Mouse (Mus musculus) lung, embryonic 16.5 days (tissue): ENCODE data around the gene Anp32e. TPM values are rescaled to one million over a fixed set of nuclear protein-coding genes. Genes with fewer than 3 reads are reported as not detected.
"Not testable (repeated sequence)": the region's sequence is repeated elsewhere in the genome, so short reads cannot be mapped to it uniquely, and the experiment has no call there.

Experiments used
- ATAC-seq: fragments of 200-750 bp; cut with Nextera tagmentation; 2 replicates; pipeline ENCODE4 v1.8.0; 2017; ENCODE audit warnings: low read depth, mild to moderate bottlenecking, moderate library complexity
- H3K27ac ChIP-seq: fragments of 300-500 bp; sonication (generic); 2 replicates; pipeline ENCODE4 v1.5.1; 2014; ENCODE audit warnings: mild to moderate bottlenecking, control low read depth, low read length
- H3K27me3 ChIP-seq: fragments of 300-500 bp; sonication (generic); 2 replicates; pipeline ENCODE4 v1.6.1; 2014; ENCODE audit warnings: low read depth, low read length, mixed read lengths; ENCODE audit not compliant: control insufficient read depth, insufficient read depth
- H3K36me3 ChIP-seq: fragments of 300-500 bp; sonication (generic); 2 replicates; pipeline ENCODE4 v1.6.1; 2014; ENCODE audit warnings: low read length; ENCODE audit not compliant: control insufficient read depth, insufficient read depth
- H3K4me1 ChIP-seq: fragments of 300-500 bp; sonication (generic); replicated peaks from 2 replicates; pipeline ENCODE4 v1.6.1; 2014; ENCODE audit warnings: low read length, mixed read lengths; ENCODE audit not compliant: control insufficient read depth, insufficient read depth
- H3K4me2 ChIP-seq: fragments of 300-500 bp; sonication (generic); 2 replicates; pipeline ENCODE4 v1.6.1; 2014; ENCODE audit warnings: low read depth, low read length, control low read depth
- H3K4me3 ChIP-seq: fragments of 300-500 bp; sonication (generic); 2 replicates; pipeline ENCODE4 v1.5.1; 2014; ENCODE audit warnings: mild to moderate bottlenecking, low read length, control low read depth
- H3K9ac ChIP-seq: fragments of 300-500 bp; sonication (generic); 2 replicates; pipeline ENCODE4 v1.6.1; 2014; ENCODE audit warnings: low read length, control low read depth
- H3K9me3 ChIP-seq: fragments of 300-500 bp; sonication (generic); 2 replicates; pipeline ENCODE4 v1.6.1; 2016; ENCODE audit warnings: low read length; ENCODE audit not compliant: control insufficient read depth
- whole genome bisulfite sequencing: fragments of 180-500 bp; shearing (Covaris S2); extraction: QIAGEN DNeasy Blood & Tissue Kit; methylation state at CpG from one replicate; pipeline ENCODE4 v1.1.7; 2014; 5-methylcytosine and 5-hydroxymethylcytosine counted together
- polyA plus RNA-seq: library from polyadenylated mRNA; unstranded; fragments of >200 nt; fragmentation: Nextera tagmentation; extraction: Ambion mirVana; gene quantifications from 2 replicates; pipeline ENCODE4 v1.2.1, GENCODE M21; 2015

Gene Anp32e
- polyA plus RNA-seq, 1 experiment from 2014 or later: 230 TPM

GRCm38 (mm10) chr3:95916760-95917159, 12.3 kb upstream of the Anp32e start:
- no peaks in the 10 kb centered on the region for H3K4me1 ChIP-seq
- no peak overlapping the region for H3K9ac ChIP-seq
- H3K4me2 ChIP-seq: no peak overlapping the region
- no peak overlapping the region for H3K27ac ChIP-seq
- no peaks in the 10 kb centered on the region for H3K36me3 ChIP-seq
- no peak overlapping the region for H3K4me3 ChIP-seq
- WGBS: 64% methylated on average over 7 of the region's 7 CpGs
- no peaks in the 10 kb centered on the region for H3K27me3 ChIP-seq
- no peak for ATAC-seq
- no peaks in the 10 kb centered on the region for H3K9me3 ChIP-seq

GRCm38 (mm10) chr3:95920532-95920931, 8.5 kb upstream of the Anp32e start:
- ATAC-seq: not testable (repeated sequence)

DNA sequence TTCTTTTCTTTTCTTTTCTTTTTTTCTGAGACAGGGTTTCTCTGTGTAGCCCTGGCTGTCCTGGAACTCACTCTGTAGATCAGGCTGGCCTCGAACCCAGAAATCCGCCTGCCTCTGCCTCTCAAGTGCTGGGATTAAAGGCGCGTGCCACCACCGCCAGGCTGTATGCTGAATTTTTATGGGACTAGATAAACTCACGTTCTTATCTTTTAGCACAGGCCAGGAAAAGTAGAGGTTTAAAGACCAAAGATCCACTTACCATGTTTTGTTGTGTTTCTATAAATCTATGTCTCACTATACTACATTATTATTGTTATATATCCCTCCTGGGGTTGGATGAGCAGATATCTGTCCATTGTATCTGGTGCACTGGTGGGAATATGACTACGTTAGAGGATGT, 5.6 kb upstream of the Anp32e start:
- not testable (repeated sequence) for ATAC-seq, H3K27me3 ChIP-seq, H3K9ac ChIP-seq, H3K4me1 ChIP-seq, H3K4me2 ChIP-seq, H3K9me3 ChIP-seq, H3K4me3 ChIP-seq, H3K36me3 ChIP-seq, H3K27ac ChIP-seq
- WGBS: 88% methylated on average over 7 of the region's 7 CpGs

More at GRCm38 (mm10) chr3:95920532-95920931, 8.5 kb upstream of the Anp32e start:
- H3K36me3 ChIP-seq, H3K4me3 ChIP-seq, H3K27me3 ChIP-seq, H3K9ac ChIP-seq, H3K9me3 ChIP-seq, H3K27ac ChIP-seq, H3K4me2 ChIP-seq, H3K4me1 ChIP-seq: not testable (repeated sequence)
- WGBS: 55% methylated on average over 2 of the region's 2 CpGs

DNA sequence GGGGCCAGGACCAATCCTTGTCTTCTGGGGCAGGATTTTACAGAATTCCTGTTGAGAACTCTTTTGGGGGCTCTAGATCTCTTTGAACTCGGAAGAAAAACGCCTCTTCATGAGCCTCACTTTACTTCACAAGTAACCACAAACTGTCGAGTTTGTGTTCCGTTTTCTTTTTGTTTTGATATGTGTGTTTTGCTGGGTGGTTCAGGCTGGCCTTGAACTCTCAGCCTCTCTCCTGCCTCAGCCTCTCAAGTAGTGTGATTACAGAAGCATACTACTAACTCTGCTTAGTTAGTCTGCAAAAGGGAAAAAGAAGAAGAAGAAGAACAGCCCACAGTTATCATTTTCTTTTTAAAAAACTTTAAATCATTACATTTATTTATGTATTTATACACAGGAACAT, 4.9 kb upstream of the Anp32e start:
- WGBS: 56% methylated on average over 4 of the region's 4 CpGs
- H3K9me3 ChIP-seq: no peaks in the 10 kb centered on the region
- no peak for ATAC-seq
- H3K27me3 ChIP-seq: no peaks in the 10 kb centered on the region
- H3K4me3 ChIP-seq: no peak overlapping the region
- no peaks in the 10 kb centered on the region; the same call in 1 of the 2 replicates for H3K4me1 ChIP-seq
- no peak overlapping the region for H3K27ac ChIP-seq
- H3K9ac ChIP-seq: no peak overlapping the region
- H3K36me3 ChIP-seq: no peaks in the 10 kb centered on the region
- H3K4me2 ChIP-seq: no peak overlapping the region

GRCm38 (mm10) chr3:95925087-95925486, 4.0 kb upstream of the Anp32e start:
- H3K36me3 ChIP-seq: no peaks in the 10 kb centered on the region
- no peak overlapping the region for H3K4me2 ChIP-seq
- H3K4me1 ChIP-seq: no peaks in the 10 kb centered on the region; the same call in 1 of the 2 replicates
- no peak overlapping the region for H3K9ac ChIP-seq
- no peak for ATAC-seq
- no peaks in the 10 kb centered on the region for H3K27me3 ChIP-seq
- no peak overlapping the region for H3K4me3 ChIP-seq
- H3K27ac ChIP-seq: no peak overlapping the region
- no peaks in the 10 kb centered on the region for H3K9me3 ChIP-seq
- 70% methylated on average over 5 of the region's 5 CpGs for WGBS

DNA sequence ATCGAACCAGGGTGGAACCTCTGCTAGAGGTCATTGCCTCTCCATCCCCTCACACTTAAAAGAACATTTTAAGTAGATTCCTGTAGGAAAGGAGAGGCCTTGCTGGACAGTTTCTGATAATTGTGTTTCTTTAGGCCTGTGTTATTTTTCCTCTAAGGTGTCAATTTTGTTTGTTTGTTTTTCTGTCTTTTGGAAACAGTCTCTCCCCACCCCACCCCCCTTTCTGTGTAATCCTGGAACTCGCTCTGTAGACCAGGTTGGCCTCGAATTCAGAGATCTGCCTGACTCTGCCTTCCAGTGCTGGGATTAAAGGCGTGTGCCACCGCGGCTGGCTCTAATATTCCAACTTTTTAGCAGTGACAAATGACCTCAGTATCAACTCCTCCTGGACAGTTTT, 787 bp upstream of the Anp32e start:
- Histone ChIP-seq H3K9me3 (no peaks in the 10 kb centered on the region), H3K27me3 (no peaks in the 10 kb centered on the region), H3K4me1 (peaks cover 12% of the 10 kb centered on the region), H3K36me3 (no peaks in the 10 kb centered on the region), H3K9ac (peak overlapping the region; percentile 72), H3K4me3 (peak overlapping the region; percentile 94), H3K4me2 (peak overlapping the region; percentile 79), H3K27ac (peak overlapping the region; percentile 84)
- ATAC-seq: no peak
- WGBS: 40% methylated on average over 6 of the region's 6 CpGs

- H3K9ac ChIP-seq: peak overlapping the region; percentile 97
- WGBS: under 1% methylated on average over 99 of the region's 105 CpGs
- peak; percentile 4; the same call in 1 of the 2 replicates for ATAC-seq
These were observed 780 bp downstream of the Anp32e start for GRCm38 (mm10) chr3:95929581-95930470.

GRCm38 (mm10) chr3:95930471-95930789, 1.4 kb downstream of the Anp32e start:
- ATAC-seq: no peak
- H3K4me3 ChIP-seq: peak overlapping the region; percentile 94
- H3K36me3 ChIP-seq: peaks cover 12% of the 10 kb centered on the region
- H3K4me1 ChIP-seq: peaks cover 12% of the 10 kb centered on the region
- H3K27ac ChIP-seq: peak overlapping the region; percentile 95
- peak overlapping the region; percentile 68 for H3K4me2 ChIP-seq
- peak overlapping the region; percentile 97 for H3K9ac ChIP-seq
- WGBS: 0% methylated on average over 5 of the region's 5 CpGs
- no peaks in the 10 kb centered on the region for H3K27me3 ChIP-seq
- no peaks in the 10 kb centered on the region for H3K9me3 ChIP-seq

More at GRCm38 (mm10) chr3:95929581-95930470, 780 bp downstream of the Anp32e start:
- Histone ChIP-seq H3K27me3 (no peaks in the 10 kb centered on the region), H3K9me3 (no peaks in the 10 kb centered on the region), H3K4me3 (peak overlapping the region; percentile 94), H3K4me2 (peak overlapping the region; percentile 68), H3K27ac (peak overlapping the region; percentile 95), H3K36me3 (peaks cover 9% of the 10 kb centered on the region), H3K4me1 (peaks cover 12% of the 10 kb centered on the region)

DNA sequence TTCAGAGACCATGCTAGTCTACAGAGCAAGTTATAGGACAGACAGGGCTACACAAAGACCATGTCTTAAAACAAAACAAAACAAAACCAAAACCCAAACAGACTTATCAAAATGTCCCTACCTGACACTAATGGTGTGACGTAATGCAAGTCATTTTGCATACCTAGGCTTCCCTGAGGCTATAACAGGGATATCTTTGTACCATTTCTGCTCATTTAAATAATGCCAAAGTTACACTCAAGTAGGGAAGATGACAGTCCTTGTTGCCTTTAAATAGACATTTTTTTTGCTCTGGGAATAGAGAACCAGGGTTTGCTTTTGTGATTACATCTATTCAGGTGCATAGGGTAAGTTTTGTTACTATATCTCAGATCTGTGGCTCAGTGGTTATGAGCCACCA, 2.4 kb downstream of the Anp32e start:
- H3K4me1 ChIP-seq: peaks cover 12% of the 10 kb centered on the region
- no peak overlapping the region for H3K9ac ChIP-seq
- H3K36me3 ChIP-seq: peaks cover 13% of the 10 kb centered on the region
- no peaks in the 10 kb centered on the region for H3K9me3 ChIP-seq
- H3K4me3 ChIP-seq: no peak overlapping the region
- WGBS: 95% methylated on average over 1 of the region's 1 CpGs
- no peak overlapping the region for H3K27ac ChIP-seq
- H3K27me3 ChIP-seq: no peaks in the 10 kb centered on the region
- H3K4me2 ChIP-seq: peak overlapping the region; percentile 68
- ATAC-seq: no peak
